Mouse (Mus musculus) MEL (cell line): ENCODE results near the gene Tlk1. TPM values are rescaled to one million over a fixed set of nuclear protein-coding genes. Genes with fewer than 3 reads are reported as not detected.

ENCODE experiments used
- DNase-seq: peaks from one replicate; pipeline ENCODE4 v3.0.0; 2011; ENCODE audit warnings: low read depth, low spot score
- H3K27ac ChIP-seq: 2 replicates; pipeline ENCODE4 v1.5.1; 2012; ENCODE audit warnings: low read depth, mild to moderate bottlenecking, control low read depth, low read length, moderate library complexity; ENCODE audit not compliant: control insufficient read depth
- H3K27me3 ChIP-seq, 2 experiments: fragments of 150-350 bp in 1 of 2; sonication (generic) in 1 of 2; 2 replicates each; pipeline ENCODE4 v1.6.1; 2012; ENCODE audit warnings: low read length in 2 of 2, mild to moderate bottlenecking in 2 of 2, improper control_type of control experiment in 1 of 2, moderate library complexity in 1 of 2; ENCODE audit not compliant: insufficient read depth in 2 of 2, control insufficient read depth in 1 of 2
- H3K36me3 ChIP-seq, 2 experiments: 2 replicates each; pipeline ENCODE4 v1.6.1; 2012 to 2014; ENCODE audit warnings: low read length in 2 of 2, improper control_type of control experiment in 1 of 2, inconsistent platforms in 1 of 2, mild to moderate bottlenecking in 1 of 2; ENCODE audit not compliant: insufficient read depth in 2 of 2, control insufficient read depth in 1 of 2
- H3K4me1 ChIP-seq, 2 experiments: fragments of 150-350 bp in 1 of 2; sonication (generic) in 1 of 2; 2 replicates each; pipeline ENCODE4 v1.6.1; 2012; ENCODE audit warnings: low read length in 2 of 2, improper control_type of control experiment in 1 of 2, mild to moderate bottlenecking in 1 of 2; ENCODE audit not compliant: insufficient read depth in 2 of 2, control insufficient read depth in 1 of 2
- H3K4me3 ChIP-seq, 2 experiments: fragments of 150-350 bp in 1 of 2; sonication (generic) in 1 of 2; 2 replicates each; pipeline ENCODE4 v1.5.1; 2012; ENCODE audit warnings: low read depth in 2 of 2, low read length in 2 of 2, mild to moderate bottlenecking in 2 of 2, moderate library complexity in 2 of 2, control low read depth in 1 of 2, improper control_type of control experiment in 1 of 2; ENCODE audit not compliant: control insufficient read depth in 1 of 2, insufficient read depth in 1 of 2
- H3K79me2 ChIP-seq: 2 replicates; pipeline ENCODE4 v1.6.1; 2012; ENCODE audit warnings: mild to moderate bottlenecking, low read length, moderate library complexity; ENCODE audit not compliant: control insufficient read depth, poor library complexity, insufficient read depth
- H3K9ac ChIP-seq: 2 replicates; pipeline ENCODE4 v1.6.1; 2012; ENCODE audit warnings: low read depth, mild to moderate bottlenecking, control low read depth, low read length, moderate library complexity; ENCODE audit not compliant: control insufficient read depth, poor library complexity, severe bottlenecking
- H3K9me3 ChIP-seq: fragments of 150-350 bp; sonication (generic); replicated peaks from 2 replicates; pipeline ENCODE4 v1.6.1; 2012; ENCODE audit warnings: mild to moderate bottlenecking, low read length, improper control_type of control experiment, moderate library complexity; ENCODE audit not compliant: insufficient read depth
- CHD1 ChIP-seq: IDR thresholded peaks from 2 replicates; pipeline ENCODE4 v1.6.1; 2012; ENCODE audit warnings: low read depth, mild to moderate bottlenecking, inconsistent platforms, low read length, improper control_type of control experiment
- E2F4 ChIP-seq: IDR thresholded peaks from 2 replicates; pipeline ENCODE4 v1.6.1; 2011; ENCODE audit warnings: low read depth, low read length, improper control_type of control experiment, borderline replicate concordance
- ELF1 ChIP-seq: IDR thresholded peaks from 2 replicates; pipeline ENCODE4 v1.6.1; 2014; ENCODE audit warnings: low read depth, mild to moderate bottlenecking, inconsistent platforms, low read length, improper control_type of control experiment, moderate library complexity
- ETS1 ChIP-seq: IDR thresholded peaks from 2 replicates; pipeline ENCODE4 v1.6.1; 2012; ENCODE audit warnings: low read depth, mild to moderate bottlenecking, inconsistent platforms, low read length, improper control_type of control experiment, moderate library complexity
- HCFC1 ChIP-seq: IDR thresholded peaks from 2 replicates; pipeline ENCODE4 v1.6.1; 2012; ENCODE audit warnings: low read depth, mild to moderate bottlenecking, inconsistent platforms, low read length, improper control_type of control experiment, moderate library complexity
- KAT2A ChIP-seq: conservative IDR thresholded peaks from 2 replicates; pipeline ENCODE4 v1.6.1; 2012; ENCODE audit warnings: low read depth, low read length, improper control_type of control experiment, inconsistent platforms
- MAX ChIP-seq: IDR thresholded peaks from 2 replicates; pipeline ENCODE4 v1.6.1; 2011; ENCODE audit warnings: low read length, improper control_type of control experiment
- MAZ ChIP-seq: IDR thresholded peaks from 2 replicates; pipeline ENCODE4 v1.6.1; 2012; ENCODE audit warnings: low read depth, mild to moderate bottlenecking, inconsistent platforms, low read length, improper control_type of control experiment
- MYB ChIP-seq: IDR thresholded peaks from 2 replicates; pipeline ENCODE4 v1.6.1; 2011; ENCODE audit warnings: mild to moderate bottlenecking, low read depth, low read length, improper control_type of control experiment
- MYC ChIP-seq: IDR thresholded peaks from 2 replicates; pipeline ENCODE4 v1.6.1; 2011; ENCODE audit warnings: low read depth, mild to moderate bottlenecking, low read length, improper control_type of control experiment, moderate library complexity
- NELFE ChIP-seq: IDR thresholded peaks from 2 replicates; pipeline ENCODE4 v1.6.1; 2011; ENCODE audit warnings: low read depth, low read length, improper control_type of control experiment
- NRF1 ChIP-seq: IDR thresholded peaks from 2 replicates; pipeline ENCODE4 v1.6.1; 2014; ENCODE audit warnings: low read depth, mild to moderate bottlenecking, inconsistent platforms, low read length, improper control_type of control experiment, moderate library complexity; ENCODE audit not compliant: poor library complexity, insufficient read depth, severe bottlenecking
- POLR2AphosphoS2 ChIP-seq: IDR thresholded peaks from 2 replicates; pipeline ENCODE4 v1.6.1; 2011; ENCODE audit warnings: low read length, improper control_type of control experiment
- POLR2AphosphoS5 ChIP-seq: IDR thresholded peaks from 2 replicates; pipeline ENCODE4 v1.6.1; 2012; ENCODE audit warnings: low read depth, borderline replicate concordance, mild to moderate bottlenecking, inconsistent platforms, low read length, moderate library complexity, mixed read lengths
- RAD21 ChIP-seq: IDR thresholded peaks from 2 replicates; pipeline ENCODE4 v1.6.1; 2011; ENCODE audit warnings: mild to moderate bottlenecking, low read depth, low read length, improper control_type of control experiment
- RCOR1 ChIP-seq: IDR thresholded peaks from 2 replicates; pipeline ENCODE4 v1.6.1; 2012; ENCODE audit warnings: low read depth, mild to moderate bottlenecking, inconsistent platforms, low read length, improper control_type of control experiment
- TBP ChIP-seq: IDR thresholded peaks from 2 replicates; pipeline ENCODE4 v1.8.0; 2011; ENCODE audit warnings: low read depth, low read length, improper control_type of control experiment
- TCF12 ChIP-seq: IDR thresholded peaks from 2 replicates; pipeline ENCODE4 v1.6.1; 2014; ENCODE audit warnings: low read depth, mild to moderate bottlenecking, inconsistent platforms, low read length, improper control_type of control experiment, moderate library complexity
- UBTF ChIP-seq: IDR thresholded peaks from 2 replicates; pipeline ENCODE4 v1.6.1; 2012; ENCODE audit warnings: low read depth, mild to moderate bottlenecking, inconsistent platforms, low read length, improper control_type of control experiment, moderate library complexity, borderline replicate concordance; ENCODE audit not compliant: insufficient read depth
- USF1 ChIP-seq: IDR thresholded peaks from 2 replicates; pipeline ENCODE4 v1.6.1; 2014; ENCODE audit warnings: low read depth, mild to moderate bottlenecking, inconsistent platforms, low read length, improper control_type of control experiment, moderate library complexity
- USF2 ChIP-seq, 2 experiments: IDR thresholded peaks; 2 replicates each; pipeline ENCODE4 v1.6.1; 2011 to 2012; ENCODE audit warnings: improper control_type of control experiment in 2 of 2, low read length in 2 of 2, borderline replicate concordance in 1 of 2, inconsistent platforms in 1 of 2, low read depth in 1 of 2, mild to moderate bottlenecking in 1 of 2; ENCODE audit not compliant: insufficient read depth in 1 of 2
- ZKSCAN1 ChIP-seq: IDR thresholded peaks from 2 replicates; pipeline ENCODE4 v1.6.1; 2012; ENCODE audit warnings: low read depth, mild to moderate bottlenecking, inconsistent platforms, low read length, improper control_type of control experiment, moderate library complexity
- ZMIZ1 ChIP-seq: IDR thresholded peaks from 2 replicates; pipeline ENCODE4 v1.6.1; 2012; ENCODE audit warnings: low read depth, mild to moderate bottlenecking, inconsistent platforms, low read length, improper control_type of control experiment, moderate library complexity
- polyA plus RNA-seq, 2 experiments: library from polyadenylated mRNA; stranded (reverse) in 1 of 2; unstranded in 1 of 2; fragments of >175 nt in 1 of 2; fragments of >200 nt in 1 of 2; gene quantifications; 2 replicates each; pipeline versions ENCODE4 v1.2.1 to v1.2.4; 2012; ENCODE audit warnings: low replicate concordance in 2 of 2, low read depth in 1 of 2; ENCODE audit not compliant: insufficient read length in 2 of 2, insufficient read depth in 1 of 2, missing spikeins in 1 of 2
- total RNA-seq: library from RNA; depleted of rRNA; stranded (reverse); fragments of 300-350 nt; gene quantifications from 2 replicates; pipeline ENCODE4 v1.2.3, GENCODE M21; 2012

Gene Tlk1
- total and polyA plus RNA-seq, 3 experiments, result 20.5 to 57.0 (median 56.6) TPM

GRCm38 (mm10) chr2:70723610-70724243, 101.8 kb downstream of the Tlk1 start:
- Histone ChIP-seq H3K9me3 (no peaks in the 10 kb centered on the region), H3K79me2 (no peaks in the 10 kb centered on the region)
- TF ChIP-seq E2F4 (no peak), USF1 (no peak), ZKSCAN1 (no peak), HCFC1 (no peak), UBTF (no peak), NELFE (no peak), RAD21 (no peak), POLR2AphosphoS2 (no peak), TCF12 (no peak), CHD1 (no peak)
- TF ChIP-seq, all 39 proteins: peak for 0
- H3K36me3 ChIP-seq, result peaks cover 0 to 27% of the 10 kb centered on the region in 2 experiments; a peak in 3 of 4 replicates
- no peak overlapping the region for H3K4me3 ChIP-seq
- no peaks in the 10 kb centered on the region for H3K4me1 ChIP-seq
- DNase-seq, result no peak
- H3K9ac ChIP-seq, result no peak overlapping the region
- no peaks in the 10 kb centered on the region for H3K27me3 ChIP-seq
- H3K27ac ChIP-seq, result no peak overlapping the region

GRCm38 (mm10) chr2:70710878-70711277, 114.7 kb downstream of the Tlk1 start:
- H3K27me3 ChIP-seq, result no peaks in the 10 kb centered on the region
- H3K9ac ChIP-seq, result no peak overlapping the region
- no peaks in the 10 kb centered on the region for H3K9me3 ChIP-seq
- peaks cover 3 to 22% of the 10 kb centered on the region in 2 experiments; a peak in 3 of 4 replicates for H3K36me3 ChIP-seq
- H3K4me3 ChIP-seq, result no peak overlapping the region
- H3K4me1 ChIP-seq, result no peaks in the 10 kb centered on the region
- TF ChIP-seq NRF1 (no peak), ETS1 (no peak), TBP (no peak), MYC (no peak), ELF1 (no peak), USF2 (IDR thresholded peaks at IDR 0.05; ENCODE audit: borderline replicate concordance in 1 of 2, insufficient read depth in 1 of 2, low read depth in 1 of 2, low read length in 2 of 2) (no peak), ZMIZ1 (no peak), MAZ (no peak), MAX (no peak), MYB (no peak), HCFC1 (no peak), CHD1 (no peak), POLR2AphosphoS5 (no peak), ZKSCAN1 (no peak), KAT2A (no peak), RCOR1 (no peak)
- H3K79me2 ChIP-seq, result no peaks in the 10 kb centered on the region
- DNase-seq, result no peak
- H3K27ac ChIP-seq, result no peak overlapping the region
